Mouse (Mus musculus): Measurements from ENCODE around the gene Hist1h2ae.
"Not testable (repeated sequence)": the region's sequence is repeated elsewhere in the genome, so short reads cannot be mapped to it uniquely, and the experiment has no call there.

Hist1h2ae gene

DNA sequence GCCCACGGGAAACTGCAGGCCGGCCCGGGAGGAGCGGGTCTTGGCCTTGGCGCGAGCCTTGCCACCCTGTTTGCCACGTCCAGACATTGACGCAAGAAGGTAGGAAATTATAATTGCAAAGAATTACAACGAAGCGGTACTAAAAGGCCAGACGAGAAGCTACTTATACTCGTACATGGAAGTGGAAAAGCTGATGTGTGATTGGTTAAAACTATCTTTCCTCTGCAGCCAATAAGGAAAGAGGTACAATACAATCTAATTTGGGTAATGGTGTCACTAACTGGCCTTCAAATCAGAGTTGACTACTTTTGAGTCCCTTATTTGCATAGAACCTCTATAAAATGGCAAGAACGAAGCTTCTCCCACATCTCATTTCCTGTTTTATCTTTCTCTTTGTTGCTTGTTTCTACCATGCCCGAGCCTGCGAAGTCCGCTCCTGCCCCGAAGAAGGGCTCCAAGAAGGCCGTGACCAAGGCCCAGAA is at the start of gene Hist1h2ae, which contains the start of gene Hist1h2bg:
Gene Hist1h2ae, minus strand, starts transcription at position 199 of the 482 bp plus-strand sequence.
Gene Hist1h2bg, plus strand, starts transcription at position 375 of the 482 bp plus-strand sequence.
- peak; percentile 34 to 61 for DNase-seq (ENCODE audit: low spot score in 2 of 2)

DNA sequence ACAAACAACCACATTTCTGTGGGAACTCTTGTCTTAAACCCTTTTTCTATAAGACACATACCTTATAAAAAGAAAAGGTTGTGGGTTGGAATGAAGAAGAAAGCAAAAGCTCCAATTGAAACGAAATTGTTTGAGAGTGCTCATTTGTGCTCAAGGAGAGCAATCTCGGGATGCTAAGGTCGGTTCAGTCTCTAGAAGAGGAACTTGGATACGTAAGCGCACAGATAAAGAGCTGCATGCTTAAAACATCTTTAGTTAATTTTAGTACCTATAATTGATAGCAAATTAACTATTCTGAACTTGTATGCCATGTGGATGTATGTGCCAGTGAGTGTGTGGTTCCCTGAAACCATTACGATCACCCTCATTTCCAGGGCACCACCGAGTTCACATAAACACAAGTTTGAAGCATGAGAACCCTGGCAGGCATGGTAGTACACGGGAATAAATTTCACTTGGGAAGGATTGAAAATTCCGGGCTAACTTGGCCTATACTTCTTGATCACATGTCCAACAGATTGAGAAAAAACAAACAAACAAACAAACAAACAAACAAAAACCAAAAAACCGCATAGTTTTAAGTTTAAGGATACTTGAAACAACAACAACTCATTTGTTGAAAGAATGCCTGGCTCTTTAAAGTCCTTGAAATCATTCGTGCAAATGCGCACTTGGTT is 49.2 kb upstream of the Hist1h2ae start:
- no peak for DNase-seq (ENCODE audit: low spot score in 2 of 2)

DNA sequence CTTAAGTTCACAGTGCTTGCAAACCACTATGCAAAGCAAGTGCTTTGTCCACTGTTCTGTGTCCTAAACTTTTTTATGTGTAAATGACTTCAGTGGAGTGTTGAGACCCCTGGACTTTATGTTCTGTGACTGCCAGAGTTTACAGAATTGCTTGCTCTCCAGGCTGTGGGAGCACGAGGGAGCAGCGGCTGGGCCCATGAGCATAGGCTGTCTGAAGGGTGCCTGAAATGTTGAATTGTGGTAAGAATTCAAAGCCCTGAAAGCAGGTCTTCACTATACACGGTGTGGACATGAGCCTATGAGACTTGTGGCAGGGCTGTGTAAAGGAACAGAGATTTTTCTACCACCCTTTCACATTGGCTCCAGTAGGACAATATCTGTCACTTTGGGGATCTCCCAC is 40.6 kb upstream of the Hist1h2ae start:
- no peak for DNase-seq (ENCODE audit: low spot score in 2 of 2)

DNA sequence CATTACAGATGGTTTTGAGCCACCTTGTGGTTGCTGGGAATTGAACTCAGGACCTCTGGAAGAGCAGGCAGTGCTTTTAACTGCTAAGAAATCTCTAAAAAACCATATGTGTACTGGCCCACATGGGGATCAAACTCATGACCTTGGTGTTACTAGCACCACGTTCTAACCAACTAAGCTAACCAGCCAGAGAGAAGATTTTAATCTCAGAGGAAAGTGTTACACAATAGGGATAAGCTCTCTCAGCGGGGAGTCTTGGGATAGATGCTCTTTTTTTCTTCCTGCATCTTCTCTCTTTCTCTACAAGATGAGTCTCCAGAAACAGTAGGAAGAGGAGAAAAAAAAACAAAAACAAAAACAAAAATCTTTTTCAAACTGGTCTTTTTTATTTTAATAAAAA is 39.4 kb upstream of the Hist1h2ae start:
- DNase-seq (ENCODE audit: low spot score in 2 of 2) = no peak

DNA sequence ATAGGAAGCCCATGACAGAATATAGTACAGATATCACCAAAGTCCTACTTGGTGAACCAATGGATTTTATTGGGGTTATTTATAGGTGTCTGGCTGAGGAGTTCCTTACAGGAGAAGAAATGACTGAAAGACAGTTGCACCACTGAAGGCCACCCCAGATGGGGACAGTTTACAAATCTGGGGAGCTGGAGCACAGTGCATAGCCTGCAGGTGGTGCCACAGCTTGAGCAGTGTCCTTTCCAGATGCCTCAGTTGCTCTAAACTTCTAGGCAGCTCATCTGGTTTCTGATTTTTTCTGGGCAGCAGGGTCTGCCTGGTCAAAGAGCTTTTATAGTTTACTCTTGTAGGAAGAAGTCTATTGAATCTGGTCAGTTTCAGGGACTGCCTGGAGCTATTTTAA is 38.8 kb upstream of the Hist1h2ae start:
- no peak for DNase-seq (ENCODE audit: low spot score in 2 of 2)

DNA sequence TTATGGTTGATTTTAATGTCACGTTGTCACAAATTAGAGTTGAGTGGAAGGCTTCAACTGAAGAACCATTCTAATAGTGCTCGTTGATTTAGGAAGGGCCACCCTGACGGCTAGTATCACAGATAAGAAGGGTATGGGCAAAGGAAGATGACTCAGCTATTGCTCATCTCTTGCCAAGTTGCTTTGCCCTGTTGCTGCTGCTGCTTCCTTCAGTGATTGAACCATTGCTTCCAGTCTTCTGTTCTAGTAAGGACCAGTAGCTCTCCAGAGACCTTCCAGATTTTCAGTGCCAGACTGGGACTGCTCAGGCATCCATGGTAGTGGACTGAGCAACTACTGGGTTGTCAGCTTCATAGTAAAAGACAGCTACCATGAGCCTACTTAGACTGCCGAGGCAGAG is 38.2 kb upstream of the Hist1h2ae start:
- DNase-seq (ENCODE audit: low spot score in 2 of 2) = no peak

DNA sequence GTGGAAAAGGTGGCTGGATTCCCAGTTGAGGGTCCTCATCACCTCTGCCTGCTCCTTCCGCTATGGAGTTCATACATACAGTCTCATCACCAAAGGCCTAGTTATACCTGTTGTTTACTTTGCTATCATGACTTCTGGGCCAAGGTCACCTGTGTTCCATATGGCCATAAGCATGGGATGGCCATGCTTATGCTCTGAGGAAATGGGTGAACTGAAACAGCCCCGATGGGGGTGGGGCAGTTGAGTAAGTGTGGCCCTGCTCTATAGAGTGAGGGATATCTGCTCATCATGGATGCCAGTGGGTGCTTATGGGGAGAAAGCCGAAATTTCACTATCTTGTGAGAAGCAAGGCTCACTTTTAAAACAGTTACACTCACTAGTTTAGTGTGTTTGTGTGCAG is 34.0 kb upstream of the Hist1h2ae start:
- no peak for DNase-seq (ENCODE audit: low spot score in 2 of 2)

DNA sequence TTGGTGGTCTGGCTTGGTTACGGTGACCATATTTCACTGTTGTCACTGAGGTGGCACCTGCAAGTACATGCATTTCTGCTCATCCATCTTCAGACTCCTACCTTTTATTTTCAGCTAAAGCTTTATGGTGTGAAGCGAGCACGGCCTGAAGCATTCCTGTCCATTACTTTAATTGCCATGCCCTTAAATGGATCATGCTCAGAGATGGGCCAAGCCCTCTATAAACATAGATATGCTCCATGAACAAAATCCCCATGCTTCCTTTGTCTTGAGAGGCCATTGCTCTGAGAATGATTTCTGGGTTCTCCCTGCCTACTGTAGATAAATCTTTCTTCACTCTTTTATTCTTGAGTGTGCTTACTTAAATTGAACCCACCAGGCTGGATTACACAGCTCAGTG is 33.4 kb upstream of the Hist1h2ae start:
- DNase-seq (ENCODE audit: low spot score in 2 of 2) = no peak

DNA sequence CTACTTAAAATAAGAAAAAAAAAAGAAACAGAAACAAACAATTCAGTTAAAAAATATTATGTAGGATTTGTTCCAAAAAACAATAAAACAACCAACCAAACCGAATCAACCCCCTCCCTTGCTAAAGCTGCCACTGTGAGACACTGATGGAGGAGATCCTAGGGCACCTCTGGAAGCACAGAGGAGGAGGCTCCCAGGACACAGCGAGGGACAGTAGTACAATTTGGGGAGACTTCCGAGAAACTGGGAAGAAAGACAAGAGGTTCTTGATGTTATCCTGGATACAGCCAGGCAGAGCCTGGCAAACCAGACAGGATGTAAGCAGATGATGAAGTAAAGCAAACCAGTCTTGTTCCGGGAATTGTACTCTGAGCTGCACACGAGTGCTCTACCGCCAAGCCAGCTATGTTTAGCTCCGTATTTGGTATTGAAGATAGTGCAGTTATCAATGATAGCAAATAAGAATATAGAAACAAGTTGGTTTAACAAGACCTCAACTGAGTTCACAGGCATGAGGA is 32.2 kb upstream of the Hist1h2ae start:
- no peak for DNase-seq (ENCODE audit: low spot score in 2 of 2)

DNA sequence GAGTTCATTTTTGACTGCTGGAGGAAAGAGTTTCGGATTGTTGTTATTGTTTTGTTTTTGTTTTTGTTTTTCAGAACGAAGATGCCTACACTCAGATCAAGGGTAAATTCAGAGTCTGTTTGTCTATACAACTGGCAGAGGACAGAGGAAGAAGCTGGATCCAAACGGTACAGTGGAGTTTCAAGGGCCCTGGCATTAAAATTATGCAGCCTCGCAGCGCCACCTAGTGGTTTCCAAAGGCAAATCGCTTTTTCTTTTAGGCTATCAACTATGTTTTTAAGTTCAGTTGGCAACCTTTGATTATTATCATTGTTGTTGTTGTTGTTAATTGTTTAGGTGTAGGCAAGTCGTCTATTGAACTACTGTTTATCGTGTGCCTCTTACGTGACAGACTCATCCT is 26.9 kb upstream of the Hist1h2ae start:
- DNase-seq (ENCODE audit: low spot score in 2 of 2) = peak; percentile 63 to 76

DNA sequence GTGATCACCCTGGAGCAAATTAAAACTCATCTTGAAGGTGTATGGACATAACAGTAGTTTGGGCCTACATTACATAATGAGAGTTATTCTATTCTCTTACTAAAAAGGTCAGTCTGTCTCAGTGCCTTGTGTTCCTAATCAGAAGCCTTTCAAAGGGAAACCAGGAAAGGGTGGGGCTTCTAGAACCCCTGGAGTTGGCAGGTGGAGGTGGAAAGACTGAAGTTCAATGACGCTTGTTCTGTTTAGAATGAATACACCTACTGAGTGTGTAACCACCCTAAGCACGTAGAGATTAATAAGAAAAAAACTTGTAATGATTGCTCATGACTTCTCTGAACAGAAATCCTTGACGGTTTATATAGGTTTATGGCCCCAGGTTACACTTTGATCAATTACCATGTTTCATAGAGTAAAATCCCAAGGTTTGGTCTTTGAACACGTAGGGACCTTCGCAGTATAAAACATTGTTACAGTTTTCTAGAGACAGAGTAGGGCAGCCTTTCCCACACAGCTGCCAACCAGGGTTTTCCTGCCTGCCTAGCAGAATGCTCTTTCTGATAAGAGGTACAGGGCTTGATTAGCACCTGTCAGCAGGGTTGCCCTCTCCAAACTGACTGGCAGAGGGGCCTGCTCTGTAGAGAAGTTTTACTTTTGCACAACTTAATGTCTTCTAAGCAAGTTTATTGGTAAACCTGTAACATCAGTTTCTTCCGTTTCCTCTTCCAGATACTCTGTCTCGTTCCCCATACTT is 24.8 kb upstream of the Hist1h2ae start:
- no peak for DNase-seq (ENCODE audit: low spot score in 2 of 2)

DNA sequence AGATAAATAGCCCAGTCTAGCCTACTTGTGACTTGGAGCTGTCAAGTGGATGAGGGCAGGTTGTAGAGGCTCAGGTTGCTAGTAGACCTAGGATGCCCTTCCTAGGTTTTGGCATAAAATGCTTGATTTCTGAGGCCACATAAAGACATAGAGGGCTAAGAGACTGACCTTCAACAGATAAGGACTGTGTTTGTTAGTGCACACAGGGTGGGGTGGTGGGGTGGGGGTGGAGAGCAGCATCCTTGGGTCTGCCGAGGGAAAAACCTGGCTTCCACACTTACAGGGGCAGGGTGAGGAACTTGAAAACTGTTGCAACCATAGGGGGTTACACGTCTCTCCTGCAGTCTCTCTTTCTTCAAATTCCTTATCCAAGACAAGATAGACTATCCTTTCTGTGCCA is 24.2 kb upstream of the Hist1h2ae start:
- DNase-seq (ENCODE audit: low spot score in 2 of 2) = no peak

DNA sequence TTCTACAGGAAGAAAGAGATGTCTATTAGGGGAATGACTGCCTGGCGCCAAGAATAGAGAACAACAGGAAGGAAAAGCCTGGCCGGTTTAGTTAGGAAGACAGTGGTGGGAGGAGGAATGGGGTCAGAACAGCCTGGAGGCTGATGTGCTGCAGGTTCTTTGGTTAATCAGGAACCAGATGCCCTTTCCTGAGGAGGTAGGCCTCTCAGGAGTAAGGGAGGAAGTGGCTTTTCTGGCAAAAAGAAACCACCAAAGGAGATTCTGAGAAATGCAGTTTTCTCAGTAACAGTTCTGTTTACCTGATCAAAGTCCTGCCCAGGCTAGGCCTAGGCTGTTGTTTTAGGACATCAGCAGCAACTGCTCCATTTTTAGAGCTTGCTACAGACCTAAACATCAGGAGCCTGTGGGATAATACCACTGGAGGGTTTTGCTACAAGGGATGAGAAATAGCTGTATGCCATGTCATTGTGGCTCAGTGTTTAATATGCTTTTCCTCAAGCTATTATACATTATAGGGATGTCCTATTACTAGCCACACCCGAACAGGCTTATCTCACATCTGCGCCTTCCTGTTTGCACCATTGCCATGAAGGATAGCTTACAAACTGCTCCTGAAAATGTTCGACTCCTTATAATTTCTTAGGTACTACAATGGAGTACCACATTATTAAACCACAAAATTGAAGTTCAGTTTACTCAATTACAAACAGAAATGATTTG is 22.2 kb upstream of the Hist1h2ae start:
- no peak for DNase-seq (ENCODE audit: low spot score in 2 of 2)

DNA sequence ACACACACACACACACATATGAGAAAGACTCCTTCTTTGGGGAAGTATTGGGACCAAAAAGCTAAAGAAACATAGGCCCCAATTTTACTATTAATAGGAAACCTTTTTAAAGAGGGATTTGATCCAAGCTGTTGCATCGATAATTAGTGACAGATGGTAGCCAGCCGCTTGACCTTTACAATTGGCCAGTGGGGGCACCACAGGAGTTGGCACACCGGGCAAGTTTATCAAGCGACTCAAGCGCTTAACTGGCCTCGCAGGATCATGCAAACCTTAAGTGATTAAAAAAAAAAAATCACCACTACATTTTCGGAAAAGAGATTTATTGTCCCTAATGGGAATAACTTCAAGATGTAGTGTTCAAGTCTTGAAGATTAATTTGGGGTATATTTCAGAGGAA is 21.6 kb upstream of the Hist1h2ae start:
- DNase-seq (ENCODE audit: low spot score in 2 of 2) = no peak

DNA sequence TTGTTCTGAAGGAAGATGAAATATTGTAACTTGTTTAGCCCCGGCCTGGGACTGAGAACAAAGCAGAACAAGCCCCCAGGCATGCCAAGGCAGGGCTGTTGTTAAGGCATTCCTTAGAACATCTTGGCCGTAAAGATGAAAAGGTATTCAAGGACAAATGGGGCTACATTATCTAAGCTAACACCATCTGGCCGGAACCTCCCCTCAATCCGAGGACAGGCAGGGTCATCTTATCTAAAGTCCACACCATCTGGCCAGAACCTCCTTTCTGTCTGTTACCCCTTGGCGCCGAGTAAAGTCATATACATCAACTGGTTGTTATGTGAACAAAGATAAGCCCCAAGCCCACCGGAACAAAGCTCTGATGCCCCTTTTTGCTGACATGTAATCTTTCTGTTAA is 20.9 kb upstream of the Hist1h2ae start:
- DNase-seq (ENCODE audit: low spot score in 2 of 2) = not testable (repeated sequence)

DNA sequence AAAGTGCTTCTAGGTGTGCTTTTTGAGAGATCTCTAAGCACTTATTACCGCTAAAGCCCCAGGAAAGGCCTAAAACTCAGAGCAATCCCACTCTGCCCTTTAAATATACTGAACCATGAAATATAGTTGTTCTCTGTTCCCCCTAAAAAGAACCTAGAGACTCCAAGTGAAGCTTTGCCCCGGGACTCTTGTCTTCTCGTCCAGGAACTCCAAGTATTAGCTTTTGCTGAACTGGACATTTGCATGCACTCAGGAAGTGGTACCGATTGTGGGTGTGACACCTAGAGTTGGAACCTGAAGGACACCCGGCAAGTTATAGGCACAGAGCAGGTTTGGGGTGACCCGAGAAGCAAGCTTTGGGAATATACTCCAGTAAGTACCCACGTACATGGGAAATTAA is 20.2 kb upstream of the Hist1h2ae start:
- DNase-seq (ENCODE audit: low spot score in 2 of 2) = no peak

DNA sequence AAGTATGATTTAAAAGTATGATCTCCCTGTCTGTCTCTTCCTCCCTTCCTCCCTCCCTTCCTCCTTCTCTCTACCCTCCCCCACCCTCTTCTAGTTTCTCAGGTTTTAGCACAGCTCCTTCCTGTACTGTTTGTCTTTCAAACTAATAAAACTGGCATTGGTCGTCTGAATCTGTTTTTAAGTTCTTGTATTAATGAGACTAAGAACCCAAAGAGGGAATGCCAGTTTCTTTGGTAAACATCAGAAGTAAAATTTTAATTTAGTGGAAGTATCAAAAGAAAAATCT is 15.9 kb upstream of the Hist1h2ae start:
- DNase-seq (ENCODE audit: low spot score in 2 of 2) = no peak

DNA sequence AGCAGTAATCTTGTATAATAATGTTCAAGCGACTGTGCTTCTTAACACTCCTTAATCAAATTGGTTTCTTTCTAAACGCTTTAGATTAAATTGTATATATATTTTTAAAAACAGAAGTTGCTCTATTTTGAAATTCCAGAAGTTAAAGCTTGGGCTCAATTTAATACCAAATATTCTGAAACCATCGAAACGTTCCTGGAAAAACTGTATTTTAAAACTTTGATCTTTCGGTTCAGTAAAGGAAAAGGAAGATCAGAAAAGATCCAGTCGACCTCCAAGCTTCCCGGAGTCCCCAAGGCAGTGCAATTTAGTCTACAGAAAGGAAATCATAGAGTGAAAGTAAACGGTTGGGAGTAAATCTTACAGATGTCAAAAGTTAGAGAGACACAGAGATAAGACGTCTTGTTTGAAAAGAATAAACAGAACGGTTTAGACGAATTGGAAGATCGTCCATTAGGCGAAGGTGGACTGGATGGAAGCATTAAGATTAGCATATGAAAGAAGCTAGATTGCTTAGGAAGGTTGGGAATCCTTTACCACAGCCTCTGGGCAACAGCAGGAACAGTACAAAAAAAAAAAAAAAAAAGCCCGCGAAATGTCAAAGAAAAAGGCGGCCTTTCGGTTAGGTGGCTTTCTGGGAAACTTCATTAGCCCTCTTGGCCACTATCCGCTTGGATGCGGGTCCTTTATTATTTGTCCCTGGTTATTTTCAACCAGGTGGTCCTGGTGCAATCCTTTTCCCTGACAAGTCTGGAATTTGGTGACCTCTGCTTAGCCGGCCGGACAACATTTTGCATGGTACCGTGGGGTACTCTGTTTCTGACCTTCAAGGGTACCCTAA is 15.3 kb upstream of the Hist1h2ae start:
- no peak for DNase-seq (ENCODE audit: low spot score in 2 of 2)

DNA sequence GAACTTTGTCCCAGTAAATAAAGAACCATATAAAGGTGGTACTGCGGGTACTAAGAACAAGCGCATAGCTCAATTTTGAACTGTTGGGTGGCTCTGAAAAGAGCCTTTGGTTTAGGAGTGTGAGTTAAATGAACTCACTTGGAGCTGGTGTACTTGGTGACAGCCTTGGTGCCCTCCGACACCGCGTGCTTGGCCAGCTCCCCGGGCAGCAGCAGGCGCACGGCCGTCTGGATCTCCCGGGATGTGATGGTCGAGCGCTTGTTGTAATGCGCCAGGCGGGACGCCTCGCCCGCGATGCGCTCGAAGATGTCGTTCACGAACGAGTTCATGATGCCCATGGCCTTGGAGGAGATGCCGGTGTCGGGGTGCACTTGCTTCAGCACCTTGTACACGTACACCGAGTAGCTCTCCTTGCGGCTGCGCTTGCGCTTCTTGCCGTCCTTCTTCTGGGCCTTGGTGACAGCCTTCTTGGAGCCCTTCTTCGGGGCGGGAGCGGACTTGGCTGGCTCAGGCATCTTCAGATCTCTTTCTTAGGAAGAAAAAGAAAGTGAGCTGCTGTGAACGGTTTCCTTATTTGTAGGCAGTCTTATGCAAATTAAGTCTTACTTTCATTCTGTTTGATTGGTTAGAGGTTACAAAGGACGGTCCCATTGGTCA is 14.6 kb upstream of the Hist1h2ae start:
- peak in 1 of 2 experiments; percentile 53 for DNase-seq (ENCODE audit: low spot score in 2 of 2)

DNA sequence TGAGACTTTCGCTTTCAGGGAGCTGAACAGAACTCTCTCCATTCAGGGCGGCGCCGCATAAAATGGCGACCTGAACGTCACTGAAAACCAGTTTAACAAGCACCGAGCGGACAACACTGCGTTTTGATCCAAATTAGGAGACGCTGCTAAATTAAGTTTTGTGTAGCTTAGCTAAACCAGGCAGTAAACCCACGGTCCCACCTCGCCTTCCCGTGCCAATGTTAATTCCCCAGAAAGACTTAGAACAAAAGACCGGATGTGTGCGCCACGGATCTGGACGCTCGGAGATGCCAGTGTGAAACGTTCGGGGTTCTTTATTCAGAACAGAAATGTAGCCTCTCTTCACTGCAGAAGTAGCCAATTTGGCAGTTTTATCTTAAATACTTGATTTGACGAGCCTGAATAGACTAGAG is 14.0 kb upstream of the Hist1h2ae start:
- peak in 1 of 2 experiments; percentile 50 for DNase-seq (ENCODE audit: low spot score in 2 of 2)

DNA sequence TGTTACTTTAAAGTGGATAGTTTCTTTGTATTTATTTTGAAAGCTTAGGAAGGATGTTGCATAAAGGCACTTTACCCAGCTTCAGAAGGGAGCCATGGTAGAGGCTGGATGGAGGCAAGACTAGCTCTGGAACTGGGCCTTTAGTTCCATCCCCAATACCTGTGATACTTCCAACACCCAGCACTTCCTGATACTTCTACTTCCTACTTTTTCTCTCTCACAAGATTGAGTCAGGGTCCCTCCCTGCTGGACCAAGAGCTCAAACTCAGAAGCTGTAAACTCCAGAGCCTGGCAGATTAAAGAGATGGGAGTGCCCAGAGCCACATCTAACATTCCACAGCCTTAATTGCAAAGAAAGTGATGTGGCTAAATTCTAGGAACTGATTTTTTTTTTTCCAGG is 13.3 kb upstream of the Hist1h2ae start:
- no peak for DNase-seq (ENCODE audit: low spot score in 2 of 2)
